Mouse (Mus musculus): ENCODE data around the gene Msrb1. TPM values are rescaled to one million over a fixed set of nuclear protein-coding genes. Genes with fewer than 3 reads are reported as not detected.
A peak's percentile ranks its signal among the peaks of the same experiment; 100 is the strongest.

The Msrb1 gene
- polyA plus RNA-seq, 1 experiment from 2014 or later = 18.4 TPM

- Histone ChIP-seq H3K36me3 (peaks cover 16% of the 10 kb centered on the region), H3K4me3 (peak overlapping the region; percentile 8; the same call in 1 of the 2 replicates), H3K4me2 (replicated peaks) (peak overlapping the region; percentile 89), H3K27me3 (peaks cover 2% of the 10 kb centered on the region), H3K27ac (replicated peaks) (no peak overlapping the region), H3K9ac (replicated peaks) (0 out of 2 replicates have a peak overlapping the region, but pooled peaks have one; percentile 34), H3K4me1 (peaks cover 33% of the 10 kb centered on the region), H3K9me3 (no peaks in the 10 kb centered on the region)
- no peak for ATAC-seq (ENCODE audit: low FRiP score, low read depth)
- 36% methylated on average over 13 of the region's 13 CpGs for WGBS
These were observed 14.1 kb upstream of the Msrb1 start for GRCm38 (mm10) chr17:24722220-24722924.

- Histone ChIP-seq H3K4me2 (replicated peaks) (peak overlapping the region; percentile 89), H3K9ac (replicated peaks) (peak overlapping the region; percentile 89), H3K4me1 (peaks cover 33% of the 10 kb centered on the region), H3K27ac (replicated peaks) (peak overlapping the region; percentile 82), H3K4me3 (peak overlapping the region; percentile 73), H3K27me3 (peaks cover 9% of the 10 kb centered on the region), H3K36me3 (peaks cover 16% of the 10 kb centered on the region), H3K9me3 (no peaks in the 10 kb centered on the region)
- 3% methylated on average over 12 of the region's 12 CpGs for WGBS
- ATAC-seq (ENCODE audit: low FRiP score, low read depth) = no peak
These were observed 13.1 kb upstream of the Msrb1 start for GRCm38 (mm10) chr17:24723122-24723880.

- WGBS = under 1% methylated on average over 15 of the region's 15 CpGs
- Histone ChIP-seq H3K4me1 (peaks cover 31% of the 10 kb centered on the region), H3K4me3 (peak overlapping the region; percentile 73), H3K27ac (replicated peaks) (peak overlapping the region; percentile 82), H3K9me3 (no peaks in the 10 kb centered on the region), H3K36me3 (peaks cover 16% of the 10 kb centered on the region), H3K4me2 (replicated peaks) (peak overlapping the region; percentile 89), H3K9ac (replicated peaks) (peak overlapping the region; percentile 89), H3K27me3 (peaks cover 13% of the 10 kb centered on the region)
- no peak; the same call in 1 of the 2 replicates for ATAC-seq (ENCODE audit: low FRiP score, low read depth)
These were observed 12.6 kb upstream of the Msrb1 start for GRCm38 (mm10) chr17:24723881-24724180.

DNA sequence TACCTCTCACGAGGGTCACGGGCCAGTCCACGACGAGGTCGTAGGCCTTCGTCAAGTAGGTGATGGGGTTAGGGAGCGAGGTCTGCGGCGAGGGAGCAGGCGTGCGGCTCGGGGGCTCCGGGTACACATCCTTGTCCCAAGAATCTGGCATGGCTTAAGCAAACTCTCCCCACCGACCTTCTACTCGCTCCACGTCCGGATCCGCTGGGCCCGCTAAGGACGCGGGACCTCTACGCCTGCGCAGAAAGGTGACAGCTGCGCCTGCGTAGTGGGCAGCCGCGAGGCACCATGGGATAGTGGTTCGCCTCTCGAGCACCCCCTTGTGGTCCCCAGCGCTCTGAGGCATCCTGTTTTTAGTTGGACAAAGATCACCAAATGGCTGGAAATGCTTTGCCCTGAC lies 12.3 kb upstream of the Msrb1 start, which contains the start of gene Ndufb10:
Gene Ndufb10 (minus strand): TSS at position 295 of the 400 bp plus-strand sequence.
- Histone ChIP-seq H3K27me3 (peaks cover 13% of the 10 kb centered on the region), H3K9me3 (no peaks in the 10 kb centered on the region), H3K4me3 (peak within 1 kb of the TSS; percentile 73), H3K4me2 (replicated peaks) (peak within 1 kb of the TSS; percentile 89), H3K36me3 (peaks cover 16% of the 10 kb centered on the region), H3K9ac (replicated peaks) (peak within 1 kb of the TSS; percentile 89), H3K27ac (replicated peaks) (peak within 1 kb of the TSS; percentile 82), H3K4me1 (peaks cover 28% of the 10 kb centered on the region)
- 0% methylated on average over 30 of the region's 30 CpGs for WGBS
- ATAC-seq (ENCODE audit: low FRiP score, low read depth) = peak; percentile 71

DNA sequence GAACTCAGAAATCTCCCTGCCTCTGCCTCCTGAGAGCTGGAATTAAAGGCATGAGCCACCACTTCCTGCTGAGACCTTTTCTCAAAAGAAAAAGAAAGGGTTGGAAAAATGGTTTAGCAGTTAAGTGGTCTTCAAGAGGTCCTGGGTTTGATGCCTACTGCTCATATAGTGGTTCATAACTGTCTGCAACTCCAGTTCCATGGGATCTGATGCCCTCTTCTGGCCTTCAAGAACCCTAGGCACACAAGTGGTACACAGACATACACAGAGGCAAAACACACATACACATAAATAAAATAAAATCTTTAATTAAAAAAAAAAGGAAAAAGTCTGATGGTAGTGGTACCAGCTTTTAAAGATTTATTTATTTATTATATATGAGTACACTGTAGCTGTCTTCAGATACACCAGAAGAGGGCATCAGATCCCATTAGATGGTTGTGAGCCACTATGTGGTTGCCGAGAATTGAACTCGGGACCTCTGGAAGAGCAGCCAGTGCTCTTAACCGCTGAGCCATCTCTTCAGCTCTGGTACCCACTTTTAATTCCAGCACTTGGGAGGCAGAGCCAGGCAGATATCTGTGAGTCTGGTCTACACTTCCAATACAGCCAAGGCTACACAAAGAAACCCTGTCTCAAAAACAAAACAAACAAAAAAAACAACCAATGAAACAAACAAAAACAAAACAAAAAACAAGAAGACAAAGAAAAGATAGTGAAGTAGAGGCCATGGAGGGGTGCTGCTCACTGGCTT lies 10.6 kb upstream of the Msrb1 start:
- ATAC-seq (ENCODE audit: low FRiP score, low read depth) = no peak
- WGBS = 66% methylated on average over 3 of the region's 3 CpGs

GRCm38 (mm10) chr17:24727618-24728017 lies 8.8 kb upstream of the Msrb1 start, which contains the start of gene Rpl3l:
Gene Rpl3l (plus strand): TSS chr17:24727820.
- H3K4me1 ChIP-seq = peaks cover 10% of the 10 kb centered on the region
- H3K27ac ChIP-seq (replicated peaks) = no peak within 1 kb of the TSS
- peaks cover 17% of the 10 kb centered on the region for H3K27me3 ChIP-seq
- ATAC-seq (ENCODE audit: low FRiP score, low read depth) = no peak
- H3K9ac ChIP-seq (replicated peaks) = no peak within 1 kb of the TSS
- 85% methylated on average over 2 of the region's 2 CpGs for WGBS
- H3K36me3 ChIP-seq = peaks cover under 1% of the 10 kb centered on the region; the same call in 1 of the 2 replicates
- no peak within 1 kb of the TSS for H3K4me2 ChIP-seq (replicated peaks)
- H3K4me3 ChIP-seq = no peak within 1 kb of the TSS
- no peaks in the 10 kb centered on the region for H3K9me3 ChIP-seq

More for the DNA sequence above, 10.6 kb upstream of the Msrb1 start:
- Histone ChIP-seq H3K27me3 (peaks cover 13% of the 10 kb centered on the region), H3K4me1 (peaks cover 25% of the 10 kb centered on the region), H3K9me3 (no peaks in the 10 kb centered on the region), H3K27ac (replicated peaks) (no peak overlapping the region), H3K36me3 (peaks cover 16% of the 10 kb centered on the region), H3K9ac (replicated peaks) (no peak overlapping the region), H3K4me3 (no peak overlapping the region), H3K4me2 (replicated peaks) (no peak overlapping the region)

- Histone ChIP-seq H3K4me2 (replicated peaks) (no peak overlapping the region), H3K27me3 (peaks cover 17% of the 10 kb centered on the region), H3K27ac (replicated peaks) (no peak overlapping the region), H3K36me3 (no peaks in the 10 kb centered on the region), H3K9me3 (no peaks in the 10 kb centered on the region), H3K4me1 (peaks cover 5% of the 10 kb centered on the region), H3K4me3 (no peak overlapping the region), H3K9ac (replicated peaks) (no peak overlapping the region)
- no peak for ATAC-seq (ENCODE audit: low FRiP score, low read depth)
- WGBS = 79% methylated on average over 17 of the region's 17 CpGs
These were observed 8.3 kb upstream of the Msrb1 start for GRCm38 (mm10) chr17:24728184-24728583.

GRCm38 (mm10) chr17:24729067-24729466 lies 7.4 kb upstream of the Msrb1 start:
- WGBS = 89% methylated on average over 6 of the region's 6 CpGs
- Histone ChIP-seq H3K4me3 (no peak overlapping the region), H3K4me2 (replicated peaks) (no peak overlapping the region), H3K4me1 (no peaks in the 10 kb centered on the region), H3K27ac (replicated peaks) (no peak overlapping the region), H3K36me3 (no peaks in the 10 kb centered on the region), H3K27me3 (peaks cover 17% of the 10 kb centered on the region), H3K9me3 (no peaks in the 10 kb centered on the region), H3K9ac (replicated peaks) (no peak overlapping the region)
- no peak for ATAC-seq (ENCODE audit: low FRiP score, low read depth)

DNA sequence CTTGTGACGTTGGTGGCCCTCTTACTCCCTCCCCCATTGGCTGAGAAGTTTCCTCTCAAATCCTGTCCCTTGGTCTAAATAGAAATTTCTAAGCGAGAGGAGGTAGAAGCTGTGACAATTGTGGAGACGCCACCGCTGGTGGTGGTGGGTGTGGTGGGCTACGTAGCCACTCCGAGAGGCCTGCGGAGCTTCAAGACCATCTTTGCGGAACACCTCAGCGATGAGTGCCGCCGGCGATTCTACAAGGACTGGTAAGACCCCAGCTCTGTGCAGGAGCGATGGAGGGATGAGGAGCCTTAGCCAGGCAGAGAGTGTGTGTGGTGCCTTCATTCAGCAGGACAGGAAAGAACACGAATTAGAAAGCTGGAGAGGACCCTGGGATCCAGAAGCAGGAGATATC lies 5.7 kb upstream of the Msrb1 start:
- 84% methylated on average over 14 of the region's 14 CpGs for WGBS
- H3K9me3 ChIP-seq = no peaks in the 10 kb centered on the region
- no peak for ATAC-seq (ENCODE audit: low FRiP score, low read depth)
- H3K4me2 ChIP-seq (replicated peaks) = no peak overlapping the region
- H3K9ac ChIP-seq (replicated peaks) = no peak overlapping the region
- no peaks in the 10 kb centered on the region for H3K36me3 ChIP-seq
- H3K27me3 ChIP-seq = peaks cover 17% of the 10 kb centered on the region
- no peak overlapping the region for H3K4me3 ChIP-seq
- no peak overlapping the region for H3K27ac ChIP-seq (replicated peaks)
- H3K4me1 ChIP-seq = peaks cover 1% of the 10 kb centered on the region

DNA sequence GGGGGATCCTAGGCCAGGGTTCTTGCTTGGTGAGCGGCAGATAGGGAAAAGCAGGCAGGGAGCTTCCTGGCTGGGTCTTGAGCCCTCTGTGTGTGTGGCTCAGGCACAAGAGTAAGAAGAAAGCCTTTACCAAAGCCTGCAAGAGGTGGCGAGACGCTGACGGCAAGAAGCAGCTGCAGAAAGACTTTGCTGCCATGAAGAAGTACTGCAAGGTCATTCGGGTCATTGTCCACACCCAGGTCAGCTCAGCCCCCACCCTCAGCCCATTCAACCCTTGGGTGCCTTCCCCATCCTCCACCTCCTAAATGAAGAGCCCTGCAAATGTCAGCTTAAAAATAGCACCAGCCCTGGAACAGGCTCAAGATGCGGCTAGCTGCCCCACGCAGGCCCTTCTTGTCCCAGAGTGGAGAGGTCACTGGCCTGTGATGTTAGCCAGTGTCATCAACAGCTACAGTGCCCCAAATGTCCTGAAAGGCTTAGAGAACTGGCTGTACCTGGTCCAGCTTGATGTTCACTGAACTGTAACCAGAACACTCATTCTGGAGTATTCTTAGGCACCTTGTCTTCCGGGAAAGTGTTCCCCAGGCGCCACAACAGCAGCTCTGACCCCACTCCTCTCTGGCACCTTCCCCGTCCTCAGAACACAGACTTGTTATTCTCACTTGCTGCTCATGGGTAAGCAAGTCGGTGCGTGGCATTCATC lies 4.1 kb upstream of the Msrb1 start:
- Histone ChIP-seq H3K4me2 (replicated peaks) (no peak overlapping the region), H3K4me1 (peaks cover 13% of the 10 kb centered on the region), H3K36me3 (no peaks in the 10 kb centered on the region), H3K9me3 (no peaks in the 10 kb centered on the region), H3K9ac (replicated peaks) (no peak overlapping the region), H3K4me3 (no peak overlapping the region), H3K27ac (replicated peaks) (no peak overlapping the region), H3K27me3 (peaks cover 15% of the 10 kb centered on the region)
- no peak for ATAC-seq (ENCODE audit: low FRiP score, low read depth)
- WGBS = 80% methylated on average over 12 of the region's 12 CpGs

DNA sequence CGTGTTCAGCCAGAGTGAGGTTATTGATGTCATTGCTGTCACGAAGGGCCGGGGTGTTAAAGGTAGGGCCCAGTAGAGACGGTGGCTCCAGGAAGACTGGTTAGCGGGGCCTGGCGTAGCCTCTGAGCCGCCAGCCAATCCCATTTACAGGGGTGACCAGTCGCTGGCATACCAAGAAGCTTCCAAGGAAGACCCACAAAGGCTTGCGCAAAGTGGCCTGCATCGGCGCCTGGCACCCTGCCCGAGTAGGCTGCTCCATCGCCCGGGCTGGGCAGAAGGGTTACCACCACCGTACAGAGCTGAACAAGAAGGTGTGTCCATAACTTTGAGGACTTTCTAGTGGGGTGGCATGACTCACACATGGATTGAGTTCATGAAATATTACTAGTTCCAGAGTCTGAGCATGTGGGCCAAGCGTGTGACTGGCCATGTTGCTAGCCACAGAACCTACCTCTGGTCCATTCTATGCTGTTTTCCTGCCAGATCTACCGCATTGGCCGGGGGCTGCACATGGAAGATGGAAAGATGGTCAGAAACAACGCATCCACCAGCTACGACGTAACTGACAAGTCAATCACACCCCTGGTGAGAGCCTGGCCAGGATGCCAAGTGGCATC lies 2.9 kb upstream of the Msrb1 start:
- no peak overlapping the region for H3K9ac ChIP-seq (replicated peaks)

More for the DNA sequence above, 2.9 kb upstream of the Msrb1 start:
- H3K27ac ChIP-seq (replicated peaks) = no peak overlapping the region
- ATAC-seq (ENCODE audit: low FRiP score, low read depth) = no peak
- H3K4me2 ChIP-seq (replicated peaks) = no peak overlapping the region
- 89% methylated on average over 21 of the region's 21 CpGs for WGBS
- H3K36me3 ChIP-seq = no peaks in the 10 kb centered on the region
- peaks cover 13% of the 10 kb centered on the region for H3K4me1 ChIP-seq
- peaks cover 6% of the 10 kb centered on the region for H3K27me3 ChIP-seq
- H3K9me3 ChIP-seq = no peaks in the 10 kb centered on the region
- no peak overlapping the region for H3K4me3 ChIP-seq
